Mouse (Mus musculus) bone marrow, adult 2 months (tissue): ENCODE results near the gene Tyro3. TPM values are rescaled to one million over a fixed set of nuclear protein-coding genes. Genes with fewer than 3 reads are reported as not detected.

Experiments
- H3K27ac ChIP-seq: fragments of 200-500 bp; 2 replicates; pipeline ENCODE4 v1.5.1; 2012; ENCODE audit warnings: low read depth, mild to moderate bottlenecking, control low read depth, inconsistent platforms, low read length; ENCODE audit not compliant: control insufficient read depth, poor library complexity, insufficient read depth
- H3K4me1 ChIP-seq: fragments of 200-500 bp; 2 replicates; pipeline ENCODE4 v1.6.1; 2011; ENCODE audit warnings: low read length; ENCODE audit not compliant: control insufficient read depth, insufficient read depth
- H3K4me3 ChIP-seq: fragments of 200-500 bp; replicated peaks from 2 replicates; pipeline ENCODE3; 2011; ENCODE audit warnings: mild to moderate bottlenecking, low read depth, low read length, control low read depth; ENCODE audit not compliant: control insufficient read depth
- CTCF ChIP-seq: fragments of 200-500 bp; IDR thresholded peaks from 2 replicates; pipeline ENCODE4 v1.5.1; 2011; ENCODE audit warnings: low read length, control low read depth; ENCODE audit not compliant: control insufficient read depth, insufficient read depth
- POLR2A ChIP-seq: fragments of 200-500 bp; IDR thresholded peaks from 2 replicates; pipeline ENCODE4 v1.6.1; 2011; ENCODE audit warnings: low read depth, mild to moderate bottlenecking, control low read depth, low read length, borderline replicate concordance; ENCODE audit not compliant: control insufficient read depth
- WGBS: fragments of 180-500 bp; shearing (Covaris S2); methylation state at CpG from one replicate; pipeline ENCODE4 v1.1.7; 2018; 5-methylcytosine and 5-hydroxymethylcytosine counted together
- polyA plus RNA-seq: library from polyadenylated mRNA; stranded (reverse); fragments of >200 nt; gene quantifications from 2 replicates; pipeline ENCODE4 v1.2.4, GENCODE M21; 2011; ENCODE audit warnings: low replicate concordance; ENCODE audit not compliant: missing spikeins, insufficient read depth, insufficient read length

Tyro3 gene
- polyA plus RNA-seq, 1 experiment = 0.75 TPM

- Histone ChIP-seq H3K4me3 (no peak overlapping the region), H3K4me1 (no peaks in the 10 kb centered on the region), H3K27ac (no peak overlapping the region)
- WGBS = 89% methylated on average over 6 of the region's 6 CpGs
- TF ChIP-seq POLR2A (no peak), CTCF (peak; percentile 26; the same call in 1 of the 2 replicates)
These were observed 30.3 kb upstream of the Tyro3 start for GRCm38 (mm10) chr2:119767246-119767645.

DNA sequence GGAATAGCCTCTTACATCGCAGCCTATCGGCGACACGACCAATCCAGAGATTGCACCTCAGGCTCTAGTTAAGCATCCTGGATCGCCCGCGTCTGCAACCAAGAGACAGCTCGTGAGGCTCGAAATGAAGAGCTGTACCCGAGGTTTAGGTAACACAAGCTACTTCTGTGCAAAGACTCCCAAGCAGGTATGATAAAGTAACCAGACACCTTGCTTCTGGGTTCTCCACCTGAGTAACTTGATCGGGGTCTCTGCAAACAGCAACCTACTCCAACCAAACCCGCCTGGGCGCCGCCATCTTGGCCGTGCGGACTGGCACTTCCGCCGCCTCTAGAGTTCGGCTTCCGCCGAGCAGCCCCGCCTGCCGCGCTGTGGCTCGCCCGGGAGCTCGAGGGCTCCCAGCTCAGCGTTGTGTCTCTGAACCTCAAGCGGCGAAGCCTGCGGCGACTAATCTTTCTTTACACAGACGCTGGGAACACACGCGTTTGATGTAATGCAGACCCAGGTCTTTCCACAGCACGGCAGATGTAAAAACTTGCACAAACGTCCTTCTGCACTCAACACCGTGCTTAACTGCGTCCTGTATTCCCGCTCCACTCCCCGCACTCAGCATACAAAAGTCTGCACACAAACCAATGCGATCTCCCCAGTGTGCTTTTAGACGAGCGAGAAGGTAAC, 10.2 kb upstream of the Tyro3 start, which contains the start of gene Rpap1:
Rpap1 (minus strand) TSS at position 332 of the 678 bp plus-strand sequence.
- under 1% methylated on average over 44 of the region's 44 CpGs for WGBS
- Histone ChIP-seq H3K27ac (no peak within 1 kb of the TSS), H3K4me1 (no peaks in the 10 kb centered on the region), H3K4me3 (peak within 1 kb of the TSS; percentile 75)
- TF ChIP-seq CTCF (no peak), POLR2A (peak; percentile 75; the same call in 1 of the 2 replicates)

DNA sequence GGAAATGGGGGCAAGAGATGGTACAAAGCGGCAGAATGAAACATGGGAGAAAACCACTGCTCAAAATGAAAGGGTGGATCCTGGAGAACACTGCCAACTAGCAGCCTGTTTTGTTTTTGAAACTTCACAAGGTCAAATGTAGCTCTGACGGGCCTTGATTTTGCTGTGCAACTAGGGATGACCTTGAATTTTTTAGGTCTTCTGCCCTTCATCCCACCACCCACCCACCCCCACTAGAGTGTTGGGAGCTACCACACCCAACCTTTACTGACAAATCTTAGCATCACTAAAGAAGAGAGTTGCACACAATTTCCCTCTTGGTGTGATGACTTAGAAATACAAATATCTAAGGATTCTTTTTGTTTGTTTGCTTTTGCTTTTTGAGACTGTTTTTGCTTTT, 7.5 kb upstream of the Tyro3 start:
- WGBS = 82% methylated on average over 2 of the region's 2 CpGs
- TF ChIP-seq POLR2A (no peak), CTCF (no peak)
- no peak overlapping the region for H3K4me3 ChIP-seq
- no peaks in the 10 kb centered on the region for H3K4me1 ChIP-seq
- H3K27ac ChIP-seq = no peak overlapping the region

GRCm38 (mm10) chr2:119798246-119798927, 854 bp downstream of the Tyro3 start:
- no peak overlapping the region for H3K27ac ChIP-seq
- H3K4me1 ChIP-seq = no peaks in the 10 kb centered on the region
- 12% methylated on average over 13 of the region's 13 CpGs for WGBS
- TF ChIP-seq POLR2A (no peak), CTCF (peak; percentile 25; the same call in 1 of the 2 replicates)
- H3K4me3 ChIP-seq = no peak overlapping the region

DNA sequence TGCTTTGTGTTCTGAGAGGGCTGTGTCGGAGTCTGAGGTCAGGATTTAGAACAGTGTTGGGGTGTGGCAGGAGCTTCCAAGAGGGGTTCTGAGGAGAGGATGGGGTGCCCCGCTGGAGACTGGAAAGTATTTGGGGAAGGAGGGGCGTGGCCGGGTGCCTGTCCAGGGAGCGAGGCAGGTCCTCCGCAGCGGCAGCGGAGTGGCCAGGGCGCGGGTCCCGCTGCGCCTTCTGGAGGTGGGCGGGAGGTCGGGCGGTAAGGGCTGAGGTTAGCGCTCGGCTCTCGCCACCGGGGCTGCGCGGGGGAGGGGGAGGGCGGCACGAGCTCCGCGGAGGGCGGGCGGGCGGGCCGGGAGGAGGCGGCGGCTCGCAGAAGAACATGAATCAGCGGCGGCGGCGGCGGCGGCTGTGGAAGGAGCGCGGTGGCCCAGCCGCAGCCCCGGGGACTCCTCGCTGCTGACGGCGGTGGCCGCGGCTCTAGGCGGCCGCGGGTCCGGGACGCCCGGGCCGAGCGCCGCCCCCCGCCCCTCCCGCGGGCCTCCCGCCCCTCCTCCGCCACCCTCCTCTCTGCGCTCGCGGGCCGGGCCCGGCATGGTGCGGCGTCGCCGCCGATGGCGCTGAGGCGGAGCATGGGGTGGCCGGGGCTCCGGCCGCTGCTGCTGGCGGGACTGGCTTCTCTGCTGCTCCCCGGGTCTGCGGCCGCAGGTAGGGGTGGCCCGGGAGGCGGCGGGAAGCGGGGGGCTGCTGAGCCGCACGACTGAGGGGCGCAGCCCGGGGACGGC, 1.8 kb downstream of the Tyro3 start:
- Histone ChIP-seq H3K4me1 (no peaks in the 10 kb centered on the region), H3K4me3 (no peak overlapping the region), H3K27ac (no peak overlapping the region)
- TF ChIP-seq POLR2A (no peak), CTCF (no peak)
- 1% methylated on average over 74 of the region's 89 CpGs for WGBS

GRCm38 (mm10) chr2:119799961-119800550, 2.5 kb downstream of the Tyro3 start:
- no peak overlapping the region for H3K27ac ChIP-seq
- under 1% methylated on average over 27 of the region's 27 CpGs for WGBS
- no peaks in the 10 kb centered on the region for H3K4me1 ChIP-seq
- TF ChIP-seq CTCF = no peak
- TF ChIP-seq POLR2A = no peak
- no peak overlapping the region for H3K4me3 ChIP-seq

DNA sequence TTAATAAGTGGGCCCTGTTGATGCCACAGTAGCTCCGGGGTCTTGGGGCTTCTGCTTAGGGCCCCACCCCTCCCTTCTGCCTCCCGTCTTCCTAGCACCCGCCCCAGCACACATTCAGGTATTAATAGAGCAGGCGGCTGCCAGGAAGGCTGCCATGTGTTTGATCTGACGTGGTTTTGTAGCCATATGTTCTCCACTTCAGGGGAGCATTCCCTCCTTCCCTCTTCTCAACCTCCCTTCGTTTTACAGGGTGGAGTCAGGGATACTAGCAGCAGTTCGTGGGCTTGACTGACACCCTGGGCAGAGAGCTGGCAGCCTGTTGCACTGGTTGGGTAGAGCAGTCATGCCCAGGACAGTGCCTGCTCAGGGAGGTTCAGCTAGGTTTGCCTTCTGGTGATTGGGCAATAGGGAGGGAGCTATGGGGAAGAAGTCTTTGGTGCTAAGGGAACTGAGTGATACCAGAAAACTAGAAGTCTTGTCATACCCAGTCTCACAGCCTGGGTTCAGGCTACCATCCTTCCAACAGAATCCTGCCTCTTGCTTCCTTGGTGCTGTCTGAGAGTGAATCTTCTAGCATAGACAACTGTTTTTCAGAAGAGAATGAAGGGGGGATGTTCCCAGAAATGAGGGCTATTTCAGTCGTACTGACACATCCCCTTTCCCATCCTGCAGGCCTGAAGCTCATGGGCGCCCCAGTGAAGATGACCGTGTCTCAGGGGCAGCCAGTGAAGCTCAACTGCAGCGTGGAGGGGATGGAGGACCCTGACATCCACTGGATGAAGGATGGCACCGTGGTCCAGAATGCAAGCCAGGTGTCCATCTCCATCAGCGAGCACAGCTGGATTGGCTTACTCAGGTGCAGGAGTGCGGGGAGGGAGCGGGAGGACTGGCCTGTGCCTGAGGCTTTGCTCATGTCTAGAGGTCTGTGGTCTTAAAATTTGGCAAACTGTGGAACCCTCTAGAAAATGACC, 3.6 kb downstream of the Tyro3 start:
- H3K27ac ChIP-seq = no peak overlapping the region
- no peak for TF ChIP-seq CTCF
- TF ChIP-seq POLR2A = no peak
- 56% methylated on average over 15 of the region's 15 CpGs for WGBS
- no peak overlapping the region for H3K4me3 ChIP-seq
- H3K4me1 ChIP-seq = no peaks in the 10 kb centered on the region
